Mouse (Mus musculus) midbrain, embryonic 12.5 days (tissue): Measurements from ENCODE around the gene Tmcc1. TPM values are rescaled to one million over a fixed set of nuclear protein-coding genes. Genes with fewer than 3 reads are reported as not detected.
"Not testable (repeated sequence)": the region's sequence is repeated elsewhere in the genome, so short reads cannot be mapped to it uniquely, and the experiment has no call there.

Experiments
- ATAC-seq: fragments of 200-750 bp; cut with Nextera tagmentation; 2 replicates; pipeline ENCODE4 v1.8.0; 2017; ENCODE audit warnings: low read depth, moderate TSS enrichment, moderate library complexity; ENCODE audit not compliant: low FRiP score
- H3K27ac ChIP-seq: fragments of 300-500 bp; sonication (generic); replicated peaks from 2 replicates; pipeline ENCODE4 v1.5.1; 2016; ENCODE audit warnings: mild to moderate bottlenecking
- H3K27me3 ChIP-seq: fragments of 300-500 bp; sonication (generic); 2 replicates; pipeline ENCODE4 v1.6.1; 2016; ENCODE audit warnings: mild to moderate bottlenecking
- H3K36me3 ChIP-seq: fragments of 300-500 bp; sonication (generic); 2 replicates; pipeline ENCODE4 v1.6.1; 2016
- H3K4me1 ChIP-seq: fragments of 300-500 bp; sonication (generic); 2 replicates; pipeline ENCODE4 v1.6.1; 2016
- H3K4me2 ChIP-seq: fragments of 300-500 bp; sonication (generic); replicated peaks from 2 replicates; pipeline ENCODE4 v1.6.1; 2016; ENCODE audit warnings: mild to moderate bottlenecking, moderate library complexity
- H3K4me3 ChIP-seq: fragments of 300-500 bp; sonication (generic); 2 replicates; pipeline ENCODE4 v1.5.1; 2016; ENCODE audit warnings: mild to moderate bottlenecking
- H3K9ac ChIP-seq: fragments of 300-500 bp; sonication (generic); replicated peaks from 2 replicates; pipeline ENCODE4 v1.6.1; 2016; ENCODE audit warnings: mild to moderate bottlenecking, moderate library complexity
- H3K9me3 ChIP-seq: fragments of 300-500 bp; sonication (generic); 2 replicates; pipeline ENCODE4 v1.6.1; 2016; ENCODE audit warnings: mild to moderate bottlenecking
- WGBS: fragments of 180-500 bp; shearing (Covaris S2); methylation state at CpG from one replicate; pipeline ENCODE4 v1.1.7; 2016; 5-methylcytosine and 5-hydroxymethylcytosine counted together
- polyA plus RNA-seq: library from polyadenylated mRNA; unstranded; fragments of >200 nt; fragmentation: Nextera tagmentation; extraction: Ambion mirVana; gene quantifications from 2 replicates; pipeline ENCODE4 v1.2.1, GENCODE M21; 2016

The Tmcc1 gene
- polyA plus RNA-seq, 1 experiment from 2014 or later, result 31.2 TPM

GRCm38 (mm10) chr6:116192809-116193311 lies 426 bp downstream of the Tmcc1 start:
- Histone ChIP-seq H3K36me3 (no peaks in the 10 kb centered on the region), H3K27me3 (no peaks in the 10 kb centered on the region; the same call in 1 of the 2 replicates), H3K9ac (peak overlapping the region; percentile 90), H3K27ac (peak overlapping the region; percentile 85), H3K4me1 (peaks cover 26% of the 10 kb centered on the region), H3K4me3 (peak overlapping the region; percentile 91), H3K9me3 (no peaks in the 10 kb centered on the region), H3K4me2 (peak overlapping the region; percentile 83)
- under 1% methylated on average over 44 of the region's 51 CpGs for WGBS
- ATAC-seq, result peak; percentile 92

GRCm38 (mm10) chr6:116189417-116189816 lies 3.9 kb downstream of the Tmcc1 start:
- Histone ChIP-seq H3K36me3 (no peaks in the 10 kb centered on the region), H3K27me3 (no peaks in the 10 kb centered on the region), H3K27ac (no peak overlapping the region), H3K9me3 (no peaks in the 10 kb centered on the region), H3K4me1 (peaks cover 26% of the 10 kb centered on the region), H3K9ac (no peak overlapping the region), H3K4me3 (no peak overlapping the region), H3K4me2 (no peak overlapping the region)
- no peak for ATAC-seq
- whole genome bisulfite sequencing, result 93% methylated on average over 1 of the region's 1 CpGs

DNA sequence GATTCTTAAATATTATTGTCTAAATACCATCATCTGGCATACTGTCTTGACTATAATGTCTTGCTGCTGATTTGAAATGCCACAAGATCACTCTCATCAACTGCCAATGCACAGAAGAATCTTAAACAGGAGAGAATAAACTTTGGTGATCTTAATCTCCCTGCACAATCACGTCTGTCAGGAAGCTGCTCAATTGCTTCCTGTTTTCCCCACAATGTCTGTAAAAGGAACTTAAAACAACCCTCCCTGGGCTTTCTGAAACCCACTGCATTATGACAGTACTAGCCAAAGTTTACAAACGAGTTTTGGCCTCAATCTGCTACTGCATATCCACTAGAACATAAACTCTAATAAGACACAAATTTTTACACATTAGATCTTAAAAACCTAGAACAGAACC lies 6.8 kb downstream of the Tmcc1 start:
- H3K9me3 ChIP-seq, result no peaks in the 10 kb centered on the region

DNA sequence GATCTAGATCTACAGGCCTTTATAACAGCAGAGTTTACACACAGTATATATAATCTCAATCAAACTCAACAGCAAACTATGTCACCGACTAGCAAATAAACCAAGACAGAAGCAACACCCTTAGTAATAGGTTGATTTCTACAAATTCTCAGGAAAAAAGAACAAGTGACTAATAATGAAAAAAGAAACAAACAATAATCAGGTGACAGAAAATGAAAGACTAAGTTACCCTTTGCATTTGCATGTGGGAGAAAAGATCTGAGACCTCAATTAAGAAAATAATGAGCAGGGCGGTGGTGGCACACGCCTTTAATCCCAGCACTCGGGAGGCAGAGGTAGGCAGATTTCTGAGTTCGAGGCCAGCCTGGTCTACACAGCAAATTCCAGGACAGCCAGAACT lies 9.8 kb downstream of the Tmcc1 start:
- no peaks in the 10 kb centered on the region; the same call in 1 of the 2 replicates for H3K4me1 ChIP-seq
- no peak overlapping the region for H3K9ac ChIP-seq
- no peaks in the 10 kb centered on the region for H3K9me3 ChIP-seq
- WGBS, result 87% methylated on average over 5 of the region's 5 CpGs
- no peak overlapping the region for H3K27ac ChIP-seq
- no peak for ATAC-seq
- no peaks in the 10 kb centered on the region for H3K27me3 ChIP-seq
- H3K4me2 ChIP-seq, result no peak overlapping the region
- H3K4me3 ChIP-seq, result no peak overlapping the region
- H3K36me3 ChIP-seq, result peaks cover 12% of the 10 kb centered on the region; the same call in 1 of the 2 replicates

More for the DNA sequence above, 6.8 kb downstream of the Tmcc1 start:
- no peak overlapping the region for H3K4me2 ChIP-seq
- H3K36me3 ChIP-seq, result peaks cover 7% of the 10 kb centered on the region; the same call in 1 of the 2 replicates
- no peak overlapping the region for H3K27ac ChIP-seq
- ATAC-seq, result no peak
- 50% methylated on average over 2 of the region's 2 CpGs for WGBS
- H3K27me3 ChIP-seq, result no peaks in the 10 kb centered on the region
- no peak overlapping the region for H3K9ac ChIP-seq
- peaks cover 10% of the 10 kb centered on the region for H3K4me1 ChIP-seq
- H3K4me3 ChIP-seq, result no peak overlapping the region

- ATAC-seq, result no peak
- Histone ChIP-seq H3K9me3 (no peaks in the 10 kb centered on the region), H3K4me2 (no peak overlapping the region), H3K27me3 (no peaks in the 10 kb centered on the region), H3K36me3 (peaks cover 24% of the 10 kb centered on the region; the same call in 1 of the 2 replicates), H3K27ac (no peak overlapping the region), H3K9ac (no peak overlapping the region), H3K4me3 (no peak overlapping the region), H3K4me1 (no peaks in the 10 kb centered on the region; the same call in 1 of the 2 replicates)
- WGBS, result 77% methylated on average over 3 of the region's 3 CpGs
Observed at GRCm38 (mm10) chr6:116180731-116181130, 12.6 kb downstream of the Tmcc1 start.

DNA sequence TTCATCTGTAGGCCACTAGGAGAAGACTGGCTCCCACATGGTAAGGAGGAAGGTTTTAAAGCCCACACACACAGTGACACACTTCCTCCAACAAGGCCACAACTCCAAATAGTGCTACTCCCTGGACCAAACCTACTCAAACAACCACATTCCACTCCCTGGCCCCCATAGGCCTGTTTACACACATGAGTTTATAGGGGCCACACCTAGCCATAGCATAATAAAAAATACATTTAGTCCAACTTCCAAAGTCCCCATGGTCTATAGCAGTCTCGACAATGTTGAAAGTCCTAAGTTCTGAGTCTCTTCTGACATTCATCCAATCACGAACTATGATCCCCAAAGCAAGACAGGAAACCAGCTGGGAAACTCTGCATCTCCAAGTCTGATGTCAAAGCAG lies 14.9 kb downstream of the Tmcc1 start:
- 99% methylated on average over 2 of the region's 2 CpGs for WGBS
- Histone ChIP-seq H3K27ac (no peak overlapping the region), H3K9ac (no peak overlapping the region), H3K4me2 (no peak overlapping the region), H3K4me1 (no peaks in the 10 kb centered on the region; the same call in 1 of the 2 replicates), H3K9me3 (no peaks in the 10 kb centered on the region), H3K36me3 (peaks cover 24% of the 10 kb centered on the region; the same call in 1 of the 2 replicates), H3K27me3 (no peaks in the 10 kb centered on the region), H3K4me3 (no peak overlapping the region)
- ATAC-seq, result no peak

GRCm38 (mm10) chr6:116173511-116174099 lies 19.7 kb downstream of the Tmcc1 start:
- not testable (repeated sequence) for H3K9me3 ChIP-seq, H3K4me1 ChIP-seq, ATAC-seq, H3K9ac ChIP-seq, H3K4me2 ChIP-seq, H3K4me3 ChIP-seq, H3K27ac ChIP-seq, H3K27me3 ChIP-seq
- WGBS, result 73% methylated on average over 37 of the region's 37 CpGs
- peaks cover 12% of the 10 kb centered on the region; the same call in 1 of the 2 replicates for H3K36me3 ChIP-seq

GRCm38 (mm10) chr6:116166383-116166782 lies 26.9 kb downstream of the Tmcc1 start:
- Histone ChIP-seq H3K36me3 (peaks cover 17% of the 10 kb centered on the region), H3K4me1 (no peaks in the 10 kb centered on the region), H3K9ac (no peak overlapping the region), H3K4me3 (no peak overlapping the region), H3K9me3 (no peaks in the 10 kb centered on the region), H3K27me3 (no peaks in the 10 kb centered on the region), H3K27ac (no peak overlapping the region), H3K4me2 (no peak overlapping the region)
- 87% methylated on average over 1 of the region's 1 CpGs for WGBS
- no peak for ATAC-seq

DNA sequence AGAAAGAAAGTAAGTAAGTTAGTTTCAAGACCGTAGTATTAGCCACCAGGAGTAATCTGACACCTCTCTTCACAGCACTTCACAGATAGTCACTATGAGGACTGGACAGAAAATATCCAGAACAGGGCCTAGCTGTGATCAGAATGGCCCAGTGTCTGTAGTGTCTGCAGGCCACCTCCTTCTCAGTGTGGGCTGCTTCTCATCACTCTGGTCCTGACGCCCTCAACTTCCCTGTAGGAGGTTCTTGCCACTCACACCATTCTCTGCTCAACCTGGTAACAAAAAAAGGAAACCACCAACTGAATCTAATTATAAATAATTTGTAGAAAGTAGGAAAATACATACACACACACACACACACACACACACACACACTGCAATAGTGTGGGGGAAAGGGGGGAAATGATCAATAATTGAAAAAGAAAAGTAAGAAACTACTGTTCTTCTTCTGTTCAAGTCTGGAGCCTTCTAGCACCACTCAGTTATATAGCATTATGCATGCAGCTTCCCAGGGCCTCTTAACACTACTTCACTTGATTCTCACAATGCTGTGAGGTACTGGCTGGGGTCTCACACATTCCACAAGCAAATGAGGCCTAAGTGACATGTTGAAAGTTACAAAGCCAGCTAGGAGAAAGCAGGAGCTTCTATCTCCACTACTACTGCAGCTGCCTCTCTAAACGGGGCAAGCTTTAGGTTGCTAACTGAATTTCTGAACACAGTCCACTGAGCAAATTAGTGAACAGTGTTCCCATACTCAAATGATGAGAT lies 38.2 kb downstream of the Tmcc1 start:
- Histone ChIP-seq H3K9me3 (no peaks in the 10 kb centered on the region), H3K4me2 (no peak overlapping the region), H3K27ac (peak overlapping the region; percentile 35), H3K9ac (0 out of 2 replicates have a peak overlapping the region, but pooled peaks have one; percentile 6), H3K27me3 (no peaks in the 10 kb centered on the region), H3K4me1 (peaks cover 18% of the 10 kb centered on the region), H3K4me3 (no peak overlapping the region), H3K36me3 (no peaks in the 10 kb centered on the region)
- ATAC-seq, result peak; percentile 54; the same call in 1 of the 2 replicates
- WGBS, result 12% methylated on average over 3 of the region's 3 CpGs

- ATAC-seq, result no peak
- no peaks in the 10 kb centered on the region for H3K27me3 ChIP-seq
- WGBS, result 70% methylated on average over 1 of the region's 1 CpGs
Observed at GRCm38 (mm10) chr6:116147386-116147785, 45.9 kb downstream of the Tmcc1 start.

GRCm38 (mm10) chr6:116141696-116142095 lies 51.6 kb downstream of the Tmcc1 start:
- H3K36me3 ChIP-seq, result no peaks in the 10 kb centered on the region
- no peak overlapping the region for H3K4me3 ChIP-seq
- ATAC-seq, result no peak
- no peak overlapping the region for H3K9ac ChIP-seq
- 78% methylated on average over 2 of the region's 2 CpGs for WGBS
- peaks cover 21% of the 10 kb centered on the region for H3K4me1 ChIP-seq
- H3K27ac ChIP-seq, result no peak overlapping the region
- no peaks in the 10 kb centered on the region for H3K27me3 ChIP-seq
- no peaks in the 10 kb centered on the region for H3K9me3 ChIP-seq
- H3K4me2 ChIP-seq, result no peak overlapping the region

More at GRCm38 (mm10) chr6:116147386-116147785, 45.9 kb downstream of the Tmcc1 start:
- Histone ChIP-seq H3K27ac (no peak overlapping the region), H3K36me3 (no peaks in the 10 kb centered on the region), H3K4me3 (no peak overlapping the region), H3K9me3 (no peaks in the 10 kb centered on the region), H3K4me1 (peaks cover 8% of the 10 kb centered on the region; the same call in 1 of the 2 replicates), H3K4me2 (no peak overlapping the region), H3K9ac (no peak overlapping the region)

DNA sequence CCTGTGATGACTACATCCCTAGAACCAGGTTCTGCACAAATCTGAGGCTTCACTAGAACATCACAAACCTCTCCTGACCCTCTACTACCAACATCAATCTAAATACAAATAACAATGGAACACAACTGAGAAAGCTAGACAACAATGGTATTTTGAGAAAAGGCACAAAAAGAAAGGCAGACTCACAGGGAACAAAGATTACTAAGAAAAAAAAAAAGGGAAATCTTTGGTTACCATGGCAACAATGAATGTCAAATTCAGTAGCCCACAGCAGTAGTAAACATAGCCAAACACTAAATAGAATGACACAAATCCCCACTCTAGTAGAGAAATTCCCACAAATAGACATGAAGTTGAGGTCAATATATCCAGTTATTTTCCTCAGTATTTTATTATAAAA lies 52.5 kb downstream of the Tmcc1 start:
- Histone ChIP-seq H3K27ac (no peak overlapping the region), H3K4me2 (no peak overlapping the region), H3K36me3 (no peaks in the 10 kb centered on the region), H3K9me3 (no peaks in the 10 kb centered on the region), H3K4me1 (peaks cover 15% of the 10 kb centered on the region), H3K27me3 (no peaks in the 10 kb centered on the region), H3K9ac (no peak overlapping the region), H3K4me3 (no peak overlapping the region)
- ATAC-seq, result no peak
